Mouse (Mus musculus): ENCODE measurements at regions not wholly inside any gene's neighbourhood (a gene's known extent, or its start where the extent isn't known, plus 50 kb on each side); places are given as distances from the start of the nearest gene placed in this dataset.

- Histone ChIP-seq H3K4me1 (ENCODE audit: control insufficient read depth, insufficient read depth, low read length) (no peaks in the 10 kb centered on the region), H3K9ac (ENCODE audit: low read length) (no peak overlapping the region), H3K27ac (replicated peaks; ENCODE audit: low read depth, low read length) (no peak overlapping the region), H3K9me3 (ENCODE audit: control insufficient read depth, low read length) (no peaks in the 10 kb centered on the region), H3K4me3 (ENCODE audit: low read depth, low read length) (no peak overlapping the region), H3K36me3 (ENCODE audit: control insufficient read depth, insufficient read depth, low read length) (no peaks in the 10 kb centered on the region), H3K27me3 (ENCODE audit: control insufficient read depth, insufficient read depth, low read length) (no peaks in the 10 kb centered on the region), H3K4me2 (ENCODE audit: low read depth, severe bottlenecking) (no peak overlapping the region)
- WGBS = 70% methylated on average over 2 of the region's 2 CpGs
- no peak for ATAC-seq (ENCODE audit: insufficient number of reproducible peaks, low FRiP score, low TSS enrichment, low read depth)
- DNase-seq (ENCODE audit: low spot score) = no peak
These were observed 1284.7 kb upstream of the Gm7489 start for GRCm38 (mm10) chr15:52599957-52600356.

GRCm38 (mm10) chr15:52639790-52640189, 1244.9 kb upstream of the Gm7489 start:
- H3K9ac ChIP-seq (ENCODE audit: low read length) = no peak overlapping the region
- H3K4me2 ChIP-seq (ENCODE audit: low read depth, severe bottlenecking) = no peak overlapping the region
- H3K36me3 ChIP-seq (ENCODE audit: control insufficient read depth, insufficient read depth, low read length) = no peaks in the 10 kb centered on the region
- DNase-seq (ENCODE audit: low spot score) (no peak), ATAC-seq (ENCODE audit: insufficient number of reproducible peaks, low FRiP score, low TSS enrichment, low read depth) (no peak)
- no peaks in the 10 kb centered on the region for H3K27me3 ChIP-seq (ENCODE audit: control insufficient read depth, insufficient read depth, low read length)
- WGBS = 90% methylated on average over 3 of the region's 3 CpGs
- H3K4me3 ChIP-seq (ENCODE audit: low read depth, low read length) = no peak overlapping the region
- no peak overlapping the region for H3K27ac ChIP-seq (replicated peaks; ENCODE audit: low read depth, low read length)
- no peaks in the 10 kb centered on the region for H3K4me1 ChIP-seq (ENCODE audit: control insufficient read depth, insufficient read depth, low read length)
- no peaks in the 10 kb centered on the region for H3K9me3 ChIP-seq (ENCODE audit: control insufficient read depth, low read length)

GRCm38 (mm10) chr15:52645961-52646360, 1238.7 kb upstream of the Gm7489 start:
- H3K9me3 ChIP-seq (ENCODE audit: control insufficient read depth, low read length) = no peaks in the 10 kb centered on the region
- H3K27me3 ChIP-seq (ENCODE audit: control insufficient read depth, insufficient read depth, low read length) = no peaks in the 10 kb centered on the region
- H3K27ac ChIP-seq (replicated peaks; ENCODE audit: low read depth, low read length) = no peak overlapping the region
- ATAC-seq (ENCODE audit: insufficient number of reproducible peaks, low FRiP score, low TSS enrichment, low read depth) = no peak
- WGBS = 82% methylated on average over 2 of the region's 2 CpGs
- H3K9ac ChIP-seq (ENCODE audit: low read length) = no peak overlapping the region
- H3K4me1 ChIP-seq (ENCODE audit: control insufficient read depth, insufficient read depth, low read length) = no peaks in the 10 kb centered on the region
- H3K4me3 ChIP-seq (ENCODE audit: low read depth, low read length) = no peak overlapping the region
- no peak for DNase-seq (ENCODE audit: low spot score)
- no peak overlapping the region for H3K4me2 ChIP-seq (ENCODE audit: low read depth, severe bottlenecking)
- H3K36me3 ChIP-seq (ENCODE audit: control insufficient read depth, insufficient read depth, low read length) = no peaks in the 10 kb centered on the region

GRCm38 (mm10) chr15:52657916-52658315, 1226.8 kb upstream of the Gm7489 start:
- Histone ChIP-seq H3K9me3 (ENCODE audit: control insufficient read depth, low read length) (no peaks in the 10 kb centered on the region), H3K9ac (ENCODE audit: low read length) (no peak overlapping the region), H3K4me3 (ENCODE audit: low read depth, low read length) (no peak overlapping the region), H3K36me3 (ENCODE audit: control insufficient read depth, insufficient read depth, low read length) (no peaks in the 10 kb centered on the region), H3K27ac (replicated peaks; ENCODE audit: low read depth, low read length) (no peak overlapping the region), H3K4me1 (ENCODE audit: control insufficient read depth, insufficient read depth, low read length) (no peaks in the 10 kb centered on the region), H3K4me2 (ENCODE audit: low read depth, severe bottlenecking) (no peak overlapping the region), H3K27me3 (ENCODE audit: control insufficient read depth, insufficient read depth, low read length) (no peaks in the 10 kb centered on the region)
- DNase-seq (ENCODE audit: low spot score) (no peak), ATAC-seq (ENCODE audit: insufficient number of reproducible peaks, low FRiP score, low TSS enrichment, low read depth) (no peak)
